Comparison of ENCODE assay signal across 8 mouse cellular contexts in genomic region chr11:19835221-19835745, GRCm38 (mm10).
DNase-seq lines count a peak whose midpoint lies in the region; ATAC-seq and TF ChIP-seq lines count a peak whose summit lies in the region.

No protein-coding gene starts in this region.

- TF ChIP-seq CTCF in lung, embryonic 14.5 days (IDR thresholded peaks at IDR 0.05; ENCODE audit: low read depth), result peak; percentile 51
- TF ChIP-seq CTCF in lung, adult 2 months (IDR thresholded peaks at IDR 0.05; ENCODE audit: insufficient read depth, low read length), result no peak
- TF ChIP-seq CTCF in gastrocnemius, adult 2 months (IDR thresholded peaks at IDR 0.05), result no peak

- WGBS in lung, embryonic 14.5 days, result 25% methylated on average over 6 of the region's 6 CpGs
- WGBS in lung, adult 2 months, result 57% methylated on average over 6 of the region's 6 CpGs
- 18% methylated on average over 6 of the region's 6 CpGs for WGBS in embryonic facial prominence, embryonic 13.5 days
- 33% methylated on average over 6 of the region's 6 CpGs for WGBS in intestine, embryonic 15.5 days
- 49% methylated on average over 6 of the region's 6 CpGs for WGBS in midbrain, embryonic 10.5 days

- H3K4me1 ChIP-seq in lung, embryonic 14.5 days (ENCODE audit: insufficient read depth), result no peaks in the 10 kb centered on the region
- H3K4me1 ChIP-seq in lung, adult 2 months (ENCODE audit: control insufficient read depth, insufficient read depth, low read length), result no peaks in the 10 kb centered on the region
- peaks cover 14% of the 10 kb centered on the region for H3K4me1 ChIP-seq in embryonic facial prominence, embryonic 13.5 days
- H3K4me1 ChIP-seq in intestine, embryonic 15.5 days (replicated peaks), result peaks cover 7% of the 10 kb centered on the region; the same call in 1 of the 2 replicates
- H3K4me1 ChIP-seq in midbrain, embryonic 10.5 days, result peaks cover 15% of the 10 kb centered on the region

- peak; percentile 82; the same call in 1 of the 2 replicates for ATAC-seq in lung, embryonic 14.5 days (ENCODE audit: insufficient read depth)
- peak; percentile 65; the same call in 1 of the 2 replicates for ATAC-seq in embryonic facial prominence, embryonic 13.5 days (ENCODE audit: insufficient number of reproducible peaks, insufficient read depth, low FRiP score, low TSS enrichment, low read depth)
- ATAC-seq in intestine, embryonic 15.5 days, result peak; percentile 49

- no peak for TF ChIP-seq POLR2A in lung, adult 2 months (IDR thresholded peaks at IDR 0.05; ENCODE audit: borderline replicate concordance, extremely low read depth, low read depth, low read length)

- DNase-seq in lung, embryonic 14.5 days, result peak; percentile 70
- DNase-seq in lung, adult 2 months, result no peak
- no peak for DNase-seq in midbrain, embryonic 10.5 days (ENCODE audit: low spot score)
- DNase-seq in gastrocnemius, adult 2 months, result no peak
- DNase-seq in thymus, postnatal 10 days (ENCODE audit: low spot score in 2 of 2), result no peak
- no peak for DNase-seq in spleen, postnatal 4 days (ENCODE audit: low spot score in 2 of 2)

- no peak overlapping the region for H3K4me3 ChIP-seq in lung, embryonic 14.5 days (ENCODE audit: low read depth, low read length)
- no peak overlapping the region for H3K4me3 ChIP-seq in lung, adult 2 months (replicated peaks; ENCODE audit: extremely low read depth, low read depth, low read length)
- H3K4me3 ChIP-seq in embryonic facial prominence, embryonic 13.5 days, result no peak overlapping the region
- no peak overlapping the region for H3K4me3 ChIP-seq in intestine, embryonic 15.5 days (replicated peaks)
- no peak overlapping the region for H3K4me3 ChIP-seq in midbrain, embryonic 10.5 days
- no peak overlapping the region for H3K4me3 ChIP-seq in gastrocnemius, adult 2 months

- H3K36me3 ChIP-seq in lung, embryonic 14.5 days (ENCODE audit: insufficient read depth), result no peaks in the 10 kb centered on the region
- H3K36me3 ChIP-seq in embryonic facial prominence, embryonic 13.5 days, result no peaks in the 10 kb centered on the region
- H3K36me3 ChIP-seq in intestine, embryonic 15.5 days, result no peaks in the 10 kb centered on the region
- no peaks in the 10 kb centered on the region for H3K36me3 ChIP-seq in midbrain, embryonic 10.5 days

- H3K9ac ChIP-seq in lung, embryonic 14.5 days, result no peak overlapping the region
- H3K9ac ChIP-seq in embryonic facial prominence, embryonic 13.5 days, result peak overlapping the region; percentile 49; the same call in 1 of the 2 replicates
- no peak overlapping the region for H3K9ac ChIP-seq in intestine, embryonic 15.5 days

- intact Hi-C loops in gastrocnemius, adult 2 months (cut with DNase I), result loop anchor here (10.0 kb wide), 1 partner anchor 80 kb away; no protein-coding TSS in a partner anchor

- no peak overlapping the region for H3K4me2 ChIP-seq in lung, embryonic 14.5 days
- H3K4me2 ChIP-seq in embryonic facial prominence, embryonic 13.5 days, result peak overlapping the region; percentile 42
- H3K4me2 ChIP-seq in intestine, embryonic 15.5 days (replicated peaks), result peak overlapping the region; percentile 35; the same call in 1 of the 2 replicates

- H3K27ac ChIP-seq in lung, embryonic 14.5 days (ENCODE audit: low read depth), result no peak overlapping the region
- peak overlapping the region; percentile 76; the same call in 1 of the 2 replicates for H3K27ac ChIP-seq in embryonic facial prominence, embryonic 13.5 days
- no peak overlapping the region for H3K27ac ChIP-seq in intestine, embryonic 15.5 days
- peak overlapping the region; percentile 77 for H3K27ac ChIP-seq in midbrain, embryonic 10.5 days (replicated peaks)
- no peak overlapping the region for H3K27ac ChIP-seq in gastrocnemius, adult 2 months

- no peaks in the 10 kb centered on the region for H3K27me3 ChIP-seq in lung, embryonic 14.5 days (ENCODE audit: insufficient read depth, low read length)
- H3K27me3 ChIP-seq in embryonic facial prominence, embryonic 13.5 days, result no peaks in the 10 kb centered on the region
- H3K27me3 ChIP-seq in intestine, embryonic 15.5 days (replicated peaks), result no peaks in the 10 kb centered on the region
- H3K27me3 ChIP-seq in midbrain, embryonic 10.5 days (ENCODE audit: low read depth, poor library complexity, severe bottlenecking), result peaks cover 1% of the 10 kb centered on the region; the same call in 1 of the 2 replicates

- H3K9me3 ChIP-seq in lung, embryonic 14.5 days (ENCODE audit: low read depth, low read length), result no peaks in the 10 kb centered on the region
- H3K9me3 ChIP-seq in embryonic facial prominence, embryonic 13.5 days, result no peaks in the 10 kb centered on the region
- H3K9me3 ChIP-seq in intestine, embryonic 15.5 days, result no peaks in the 10 kb centered on the region
- no peaks in the 10 kb centered on the region for H3K9me3 ChIP-seq in midbrain, embryonic 10.5 days (replicated peaks)

Comparison
In these comparisons a context has a peak if more than half of its experiments do, and no peak if none do; other contexts are left out.
1. H3K27ac ChIP-seq: peak in embryonic facial prominence, embryonic 13.5 days (single experiment) and midbrain, embryonic 10.5 days (single experiment); none in lung, embryonic 14.5 days (single experiment), intestine, embryonic 15.5 days (single experiment) and gastrocnemius, adult 2 months (single experiment).
2. Peak in every context shown above with its lines, with median percentiles within 50 percentile points of each other: ATAC-seq.